Mouse (Mus musculus) ES-E14 (cell line): Measurements from ENCODE around the gene Stk16. TPM values are rescaled to one million over a fixed set of nuclear protein-coding genes. Genes with fewer than 3 reads are reported as not detected.

ENCODE experiments used
- DNase-seq: peaks from one replicate; pipeline ENCODE4 v3.0.0-alpha.2; 2013; ENCODE audit warnings: low read depth, low spot score
- H3K27ac ChIP-seq: 2 replicates; pipeline ENCODE4 v1.5.1; 2012; ENCODE audit warnings: low read depth, mild to moderate bottlenecking, low read length, moderate library complexity, mixed read lengths; ENCODE audit not compliant: poor library complexity, insufficient read depth, severe bottlenecking
- H3K36me3 ChIP-seq: 2 replicates; pipeline ENCODE4 v1.6.1; 2012; ENCODE audit warnings: mild to moderate bottlenecking, low read length, moderate library complexity, mixed read lengths; ENCODE audit not compliant: control insufficient read depth, poor library complexity, insufficient read depth, severe bottlenecking
- H3K4me1 ChIP-seq, 2 experiments: fragments of 150-350 bp in 1 of 2; sonication (generic) in 1 of 2; 2 replicates each; pipeline ENCODE4 v1.6.1; 2012; ENCODE audit warnings: low read length in 2 of 2, mild to moderate bottlenecking in 1 of 2, mixed read lengths in 1 of 2; ENCODE audit not compliant: control insufficient read depth in 2 of 2, insufficient read depth in 2 of 2, poor library complexity in 1 of 2
- H3K4me3 ChIP-seq, 2 experiments: fragments of 150-350 bp in 1 of 2; sonication (generic) in 1 of 2; 2 replicates each; pipeline ENCODE4 v1.5.1; 2012; ENCODE audit warnings: low read length in 2 of 2, low read depth in 1 of 2, mild to moderate bottlenecking in 1 of 2, mixed read lengths in 1 of 2; ENCODE audit not compliant: insufficient read depth in 1 of 2, poor library complexity in 1 of 2, severe bottlenecking in 1 of 2
- H3K9ac ChIP-seq: 2 replicates; pipeline ENCODE4 v1.6.1; 2012; ENCODE audit warnings: low read depth, mild to moderate bottlenecking, low read length, mixed read lengths; ENCODE audit not compliant: poor library complexity, insufficient read depth, severe bottlenecking
- H3K9me3 ChIP-seq: fragments of 150-350 bp; sonication (generic); 2 replicates; pipeline ENCODE4 v1.6.1; 2012; ENCODE audit warnings: low read depth, mild to moderate bottlenecking, low read length; ENCODE audit not compliant: control insufficient read depth, insufficient read depth
- CHD2 ChIP-seq: IDR thresholded peaks from 2 replicates; pipeline ENCODE4 v1.6.1; 2014; ENCODE audit warnings: mild to moderate bottlenecking, low read depth, low read length, inconsistent platforms
- HCFC1 ChIP-seq: IDR thresholded peaks from 2 replicates; pipeline ENCODE4 v1.6.1; 2012; ENCODE audit warnings: low read length, inconsistent platforms, borderline replicate concordance; ENCODE audit not compliant: insufficient read depth
- MAFK ChIP-seq: IDR thresholded peaks from 2 replicates; pipeline ENCODE4 v1.6.1; 2014; ENCODE audit warnings: mild to moderate bottlenecking, low read depth, low read length, inconsistent platforms; ENCODE audit not compliant: insufficient read depth
- ZC3H11A ChIP-seq: IDR thresholded peaks from 2 replicates; pipeline ENCODE4 v1.6.1; 2012; ENCODE audit warnings: low read depth, mild to moderate bottlenecking, inconsistent platforms, low read length, borderline replicate concordance
- ZNF384 ChIP-seq: IDR thresholded peaks from 2 replicates; pipeline ENCODE4 v1.6.1; 2012; ENCODE audit warnings: low read depth, low read length, inconsistent platforms
- in situ Hi-C, 2 experiments: fragments of 600-800 bp; cut with MboI; formaldehyde crosslinking; loops; one replicate each; pipeline ENCODE4 v1.15.1; 2025; ENCODE audit warnings: low sequenced_read_pairs in 2 of 2, inconsistent platforms in 1 of 2; ENCODE audit not compliant: unreplicated experiment in 2 of 2
- total RNA-seq: library from RNA; depleted of rRNA; stranded (reverse); fragments of 300-350 nt; gene quantifications from 2 replicates; pipeline ENCODE4 v1.2.3, GENCODE M21; 2012

Stk16 gene
- total RNA-seq, 1 experiment, result 63.6 TPM

- H3K4me3 ChIP-seq, result peak overlapping the region in 1 of 2 experiments; percentile 14; a peak in 1 of 4 replicates
- TF ChIP-seq HCFC1 (no peak), CHD2 (no peak), MAFK (no peak), ZC3H11A (no peak), ZNF384 (no peak)
- peaks cover 4 to 25% of the 10 kb centered on the region in 2 experiments; a peak in 2 of 4 replicates for H3K4me1 ChIP-seq
- DNase-seq, result peak; percentile 77
- H3K27ac ChIP-seq, result no peak overlapping the region
- H3K36me3 ChIP-seq, result no peaks in the 10 kb centered on the region
- H3K9ac ChIP-seq, result no peak overlapping the region
- no peaks in the 10 kb centered on the region for H3K9me3 ChIP-seq
- in situ Hi-C loops, result no loop called here
Observed at GRCm38 (mm10) chr1:75253849-75254624, 43.4 kb downstream of the Stk16 start.

- in situ Hi-C loops, result no loop called here
- no peaks in the 10 kb centered on the region for H3K9me3 ChIP-seq
- H3K9ac ChIP-seq, result no peak overlapping the region
- TF ChIP-seq ZNF384, result no peak
- TF ChIP-seq CHD2, result no peak
- no peak for TF ChIP-seq MAFK
- no peak for TF ChIP-seq ZC3H11A
- no peak for TF ChIP-seq HCFC1
- H3K27ac ChIP-seq, result no peak overlapping the region
- no peak overlapping the region for H3K4me3 ChIP-seq
- H3K36me3 ChIP-seq, result no peaks in the 10 kb centered on the region
- no peak for DNase-seq
- peaks cover 4 to 25% of the 10 kb centered on the region in 2 experiments; a peak in 2 of 4 replicates for H3K4me1 ChIP-seq
Observed at GRCm38 (mm10) chr1:75254625-75255013, 44.0 kb downstream of the Stk16 start.

- TF ChIP-seq HCFC1, result no peak
- no peak overlapping the region for H3K27ac ChIP-seq
- no peaks in the 10 kb centered on the region for H3K36me3 ChIP-seq
- DNase-seq, result no peak
- H3K4me3 ChIP-seq, result no peak overlapping the region
- H3K9me3 ChIP-seq, result no peaks in the 10 kb centered on the region
- in situ Hi-C loops, result no loop called here
- no peak overlapping the region for H3K9ac ChIP-seq
- peaks cover 4 to 21% of the 10 kb centered on the region in 2 experiments; a peak in 2 of 4 replicates for H3K4me1 ChIP-seq
Observed at GRCm38 (mm10) chr1:75255516-75256046, 44.9 kb downstream of the Stk16 start.

- Histone ChIP-seq H3K9me3 (no peaks in the 10 kb centered on the region), H3K36me3 (no peaks in the 10 kb centered on the region), H3K9ac (no peak overlapping the region), H3K4me1 (peaks cover 0 to 4% of the 10 kb centered on the region in 2 experiments; a peak in 1 of 4 replicates), H3K27ac (no peak overlapping the region), H3K4me3 (no peak overlapping the region)
- in situ Hi-C loops, result no loop called here
- DNase-seq, result no peak
- TF ChIP-seq HCFC1, result no peak
- TF ChIP-seq ZC3H11A, result no peak
- no peak for TF ChIP-seq CHD2
- TF ChIP-seq MAFK, result no peak
- no peak for TF ChIP-seq ZNF384
Observed at GRCm38 (mm10) chr1:75261278-75261677, 50.6 kb downstream of the Stk16 start.
